Mouse (Mus musculus) CH12.LX (cell line): ENCODE data around the gene Edaradd.

ENCODE experiments used
- CTCF ChIP-seq, 2 experiments: IDR thresholded peaks in 1 of 2; conservative IDR thresholded peaks in 1 of 2; 2 replicates each; pipeline ENCODE4 v1.5.1; 2011 to 2012; ENCODE audit warnings: low read depth in 2 of 2, low read length in 2 of 2, improper control_type of control experiment in 1 of 2, inconsistent platforms in 1 of 2, mild to moderate bottlenecking in 1 of 2, moderate library complexity in 1 of 2
- MAFK ChIP-seq: IDR thresholded peaks from 2 replicates; pipeline ENCODE4 v1.6.1; 2011; ENCODE audit warnings: low read length, improper control_type of control experiment; ENCODE audit not compliant: insufficient replicate concordance
- POLR2A ChIP-seq: IDR thresholded peaks from 2 replicates; pipeline ENCODE4 v1.6.1; 2011; ENCODE audit warnings: low read depth, mild to moderate bottlenecking, improper control_type of control experiment, low read length
- RCOR1 ChIP-seq: conservative IDR thresholded peaks from 2 replicates; pipeline ENCODE4 v1.6.1; 2012; ENCODE audit warnings: low read depth, mild to moderate bottlenecking, inconsistent platforms, low read length, improper control_type of control experiment
- USF1 ChIP-seq: IDR thresholded peaks from 2 replicates; pipeline ENCODE4 v1.6.1; 2014; ENCODE audit warnings: low read depth, mild to moderate bottlenecking, inconsistent platforms, low read length, improper control_type of control experiment

GRCm38 (mm10) chr13:12525678-12526077, 5.4 kb upstream of the Edaradd start:
- TF ChIP-seq RCOR1 (no peak), CTCF (conservative IDR thresholded peaks at IDR 0.05 in 1 of 2, IDR thresholded peaks at IDR 0.05 in 1 of 2; ENCODE audit: low read depth in 2 of 2, low read length in 2 of 2) (no peak), USF1 (no peak), POLR2A (no peak), MAFK (no peak)
